Mouse (Mus musculus): ENCODE results near the gene Ubxn4. TPM values are rescaled to one million over a fixed set of nuclear protein-coding genes. Genes with fewer than 3 reads are reported as not detected.

The Ubxn4 gene
- total RNA-seq (2023): 10 to 100 TPM; 93.5 to 98.9 TPM

DNA sequence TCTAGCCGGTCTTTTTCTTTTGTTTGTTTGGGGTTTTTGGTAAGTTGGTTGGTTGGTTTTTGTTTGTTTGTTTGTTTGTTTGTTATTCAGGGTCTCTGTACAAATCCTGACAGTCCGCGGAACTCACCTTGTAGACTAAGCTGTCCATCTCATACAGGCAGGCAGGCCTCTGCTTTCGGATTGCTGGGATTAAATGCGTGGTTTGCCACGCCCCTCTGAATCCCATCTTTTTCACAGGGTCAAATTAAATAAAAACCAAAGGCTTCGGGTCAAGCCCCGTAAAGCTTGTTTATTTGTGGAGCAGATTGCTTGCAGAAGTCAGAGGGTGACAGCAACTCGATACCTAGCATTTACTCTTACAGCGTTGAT is at the start of gene Ubxn4:
Gene Ubxn4 (plus strand): TSS at position 338 of the 369 bp plus-strand sequence.

DNA sequence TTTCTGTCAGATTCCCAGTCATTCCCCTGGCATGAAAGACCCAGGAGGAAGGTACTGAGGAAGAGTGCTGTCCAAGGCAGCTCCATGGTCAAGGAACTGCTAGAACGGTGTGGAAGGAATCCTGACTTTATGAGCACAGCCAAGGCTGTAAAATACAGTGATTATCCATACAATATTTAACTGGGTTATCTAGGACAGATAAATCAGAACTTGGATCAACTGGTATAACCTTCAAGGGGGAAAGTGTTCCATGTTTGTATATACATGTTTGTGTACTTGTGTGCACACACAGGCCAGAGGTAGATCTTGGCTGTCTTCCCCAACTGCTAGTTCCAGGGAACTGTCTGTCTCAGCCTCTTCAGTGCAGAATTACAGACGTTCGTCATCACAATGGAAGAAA is 84.5 kb downstream of the Ubxn4 start, which contains the start of gene Lct:
Gene Lct (minus strand): TSS at position 101 of the 400 bp plus-strand sequence.

Other genes starting within 250 kb of the Ubxn4 start
- gene Zranb3, start 140.9 kb upstream of the Ubxn4 start, total RNA-seq (2023): 1 to 10 TPM; 6.5 to 9.5 TPM
- 100 to 1,000 TPM; 130 to 136 TPM for gene R3hdm1, start 140.7 kb upstream of the Ubxn4 start, total RNA-seq (2023)
- under 1 TPM; 0.12 to 0.24 TPM for gene Lct, start 84.4 kb downstream of the Ubxn4 start, total RNA-seq (2023)
- gene Mcm6, start 115.7 kb downstream of the Ubxn4 start, total RNA-seq (2023): 10 to 100 TPM; 59.2 to 70.1 TPM
- 10 to 100 TPM; 65.4 to 67.4 TPM for gene Dars, start 173.4 kb downstream of the Ubxn4 start, total RNA-seq (2023)